14 mouse cellular contexts compared by ENCODE assay signal in the genomic region with DNA sequence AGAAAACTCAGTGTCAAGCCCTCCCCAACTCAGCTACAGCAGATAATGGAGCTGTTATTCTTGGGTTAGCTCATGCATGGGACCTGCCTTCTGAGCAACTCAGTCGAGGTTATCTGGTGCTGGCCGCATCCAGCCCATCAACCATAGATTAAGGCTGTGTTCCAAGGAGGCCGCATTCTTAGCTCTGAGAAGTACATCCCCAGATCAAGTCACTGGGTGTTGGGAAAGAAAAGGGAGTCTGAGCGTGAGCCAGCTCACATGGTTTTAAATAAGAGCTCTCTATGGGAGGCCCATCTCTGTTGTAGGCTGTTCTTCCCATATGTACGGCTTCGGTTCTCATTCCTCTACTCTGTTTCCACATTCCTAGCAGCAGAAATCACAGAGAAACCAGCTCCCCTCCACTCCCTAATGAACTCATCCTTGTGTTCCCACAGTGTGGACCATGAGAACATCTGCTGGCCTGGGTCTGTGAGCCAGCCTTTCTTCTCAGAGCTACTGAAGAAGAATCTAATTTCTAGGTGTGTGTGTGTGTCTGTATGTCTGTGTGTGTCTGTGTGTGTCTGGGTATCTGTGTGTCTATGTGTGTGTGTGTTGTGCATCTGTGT. TPM values are rescaled to one million over a fixed set of nuclear protein-coding genes. Genes with fewer than 3 reads are reported as not detected.
DNase-seq lines count a peak whose midpoint lies in the region; ATAC-seq lines count a peak whose summit lies in the region.
"Had no signal": no experiment of that assay in that cellular context is flagged by ENCODE, and none has a peak within 500 bp of the region (broad histone marks: within the 10 kb centered on the region; RNA-seq: fewer than 3 reads in every experiment).

No protein-coding gene starts in this region.

- no peak overlapping the region for H3K4me3 ChIP-seq in heart, embryonic 11.5 days (ENCODE audit: low read depth, low read length)
- H3K4me3 ChIP-seq in liver, embryonic 11.5 days (ENCODE audit: low read depth, low read length): no peak overlapping the region
- H3K4me3 ChIP-seq: midbrain, embryonic 12.5 days; neural tube, embryonic 15.5 days had no signal

- intact Hi-C loops in heart, postnatal 10 days (cut with DNase I): loop anchor here (5.0 kb wide), 1 partner anchor 37 kb away; no protein-coding TSS in a partner anchor

- 31% methylated on average over 6 of the region's 6 CpGs for WGBS in heart, embryonic 11.5 days (ENCODE audit: insufficient replicate concordance)
- 45% methylated on average over 6 of the region's 6 CpGs for WGBS in liver, embryonic 11.5 days

- peak overlapping the region; percentile 78 for H3K27ac ChIP-seq in heart, embryonic 11.5 days (ENCODE audit: low read depth, low read length)
- peak overlapping the region; percentile 88 for H3K27ac ChIP-seq in liver, embryonic 11.5 days (ENCODE audit: low read depth, low read length)
- H3K27ac ChIP-seq: hindbrain, embryonic 14.5 days; kidney, postnatal 0 days; midbrain, embryonic 12.5 days; neural tube, embryonic 15.5 days had no signal

- no peak for DNase-seq in heart, postnatal 10 days
- DNase-seq in urinary bladder, postnatal 14 days (ENCODE audit: low spot score): peak; percentile 14
- DNase-seq in urinary bladder, postnatal 25 days (ENCODE audit: low spot score): no peak
- no peak for DNase-seq in liver, embryonic 11.5 days (ENCODE audit: low spot score)
- DNase-seq in ovary, adult 18-20 months (ENCODE audit: low spot score): no peak
- no peak for DNase-seq in T-cell, adult 2 months (ENCODE audit: low spot score)
- no peak for DNase-seq in yolk sac, embryonic 10.5 days (ENCODE audit: low spot score)
- DNase-seq: adrenal gland, postnatal 14 days; cerebellum, adult 8-10 months had no signal

- H3K9me3 ChIP-seq in heart, embryonic 11.5 days (replicated peaks; ENCODE audit: control insufficient read depth, low read length): no peaks in the 10 kb centered on the region
- no peaks in the 10 kb centered on the region for H3K9me3 ChIP-seq in liver, embryonic 11.5 days (ENCODE audit: control insufficient read depth, low read length)
- H3K9me3 ChIP-seq: midbrain, embryonic 12.5 days; neural tube, embryonic 15.5 days had no signal

- H3K36me3 ChIP-seq in heart, embryonic 11.5 days (ENCODE audit: control insufficient read depth, insufficient read depth, low read length): no peaks in the 10 kb centered on the region
- H3K36me3 ChIP-seq in liver, embryonic 11.5 days (ENCODE audit: control insufficient read depth, insufficient read depth, low read length): 0 out of 2 replicates have a peak, but pooled peaks cover 2% of the 10 kb centered on the region
- H3K36me3 ChIP-seq: midbrain, embryonic 12.5 days; neural tube, embryonic 15.5 days had no signal

- no peak for ATAC-seq in heart, embryonic 11.5 days (replicated peaks; ENCODE audit: insufficient number of reproducible peaks, low FRiP score, low TSS enrichment)
- peak; percentile 66 for ATAC-seq in liver, embryonic 11.5 days (replicated peaks; ENCODE audit: low FRiP score)

- peaks cover 72% of the 10 kb centered on the region for H3K4me1 ChIP-seq in heart, embryonic 11.5 days (ENCODE audit: control insufficient read depth, insufficient read depth, low read length)
- peaks cover 75% of the 10 kb centered on the region for H3K4me1 ChIP-seq in liver, embryonic 11.5 days (replicated peaks; ENCODE audit: control insufficient read depth, insufficient read depth, low read length)
- H3K4me1 ChIP-seq: midbrain, embryonic 12.5 days; neural tube, embryonic 15.5 days had no signal

- no peaks in the 10 kb centered on the region for H3K27me3 ChIP-seq in heart, embryonic 11.5 days (ENCODE audit: control insufficient read depth, insufficient read depth, low read length)
- H3K27me3 ChIP-seq in liver, embryonic 11.5 days (replicated peaks; ENCODE audit: control insufficient read depth, insufficient read depth, low read length): no peaks in the 10 kb centered on the region
- H3K27me3 ChIP-seq: midbrain, embryonic 12.5 days; neural tube, embryonic 15.5 days had no signal

- H3K9ac ChIP-seq in heart, embryonic 11.5 days (ENCODE audit: low read depth, low read length): no peak overlapping the region
- peak overlapping the region; percentile 37 for H3K9ac ChIP-seq in liver, embryonic 11.5 days (ENCODE audit: low read depth, low read length)
- H3K9ac ChIP-seq: hindbrain, embryonic 14.5 days; midbrain, embryonic 12.5 days; neural tube, embryonic 15.5 days had no signal

- no peak overlapping the region for H3K4me2 ChIP-seq in heart, embryonic 11.5 days
- peak overlapping the region; percentile 38 for H3K4me2 ChIP-seq in liver, embryonic 11.5 days
- H3K4me2 ChIP-seq: hindbrain, embryonic 14.5 days; midbrain, embryonic 12.5 days; neural tube, embryonic 15.5 days had no signal

RNA-seq across cellular contexts. Expression of gene Emilin2, which starts 22.1 kb away (rescaled TPM):
- 59.1 and 81.1 TPM in 2 replicates for polyA plus RNA-seq in heart, embryonic 11.5 days (2014; fragmentation: Nextera tagmentation; extraction: Ambion mirVana)
- total RNA-seq in heart, postnatal 10 days (2021): 100 to 1,000 TPM; 185 to 196 TPM
- 31.3 and 33.4 TPM in 2 replicates for polyA plus RNA-seq in liver, embryonic 11.5 days (2014; fragmentation: Nextera tagmentation; extraction: Ambion mirVana)
